Mouse (Mus musculus): ENCODE results near the gene Phf10.
"Not testable (repeated sequence)": the region's sequence is repeated elsewhere in the genome, so short reads cannot be mapped to it uniquely, and the experiment has no call there.

GRCm38 (mm10) chr17:15009088-15009487 lies 48.0 kb upstream of the Phf10 start:
- not testable (repeated sequence) for TF ChIP-seq CTCF (IDR thresholded peaks at IDR 0.05; ENCODE audit: low read depth, low read length); POLR2A (IDR thresholded peaks at IDR 0.05; ENCODE audit: extremely low read depth, insufficient read depth, low read length)
